Mouse (Mus musculus) heart, adult 2 months (tissue): ENCODE measurements at regions not wholly inside any gene's neighbourhood (a gene's known extent, or its start where the extent isn't known, plus 50 kb on each side); places are given as distances from the start of the nearest gene placed in this dataset.
"Not testable (repeated sequence)": the region's sequence is repeated elsewhere in the genome, so short reads cannot be mapped to it uniquely, and the experiment has no call there.

Experiments used
- DNase-seq, 2 experiments: peaks; one replicate each; pipeline ENCODE4 v3.0.0; 2021
- H3K27ac ChIP-seq: fragments of 200-600 bp; 2 replicates; pipeline ENCODE4 v1.8.1; 2022
- H3K27me3 ChIP-seq: fragments of 200-500 bp; 2 replicates; pipeline ENCODE4 v1.6.1; 2012; ENCODE audit warnings: mild to moderate bottlenecking, low read length, inconsistent platforms, mixed read lengths; ENCODE audit not compliant: control insufficient read depth, insufficient read depth
- H3K36me3 ChIP-seq: fragments of 200-500 bp; 2 replicates; pipeline ENCODE4 v1.6.1; 2012; ENCODE audit warnings: low read length, inconsistent platforms; ENCODE audit not compliant: control insufficient read depth, insufficient read depth
- H3K4me1 ChIP-seq: fragments of 200-500 bp; 2 replicates; pipeline ENCODE4 v1.6.1; 2011; ENCODE audit warnings: low read length; ENCODE audit not compliant: control insufficient read depth, insufficient read depth
- H3K4me3 ChIP-seq: fragments of 200-600 bp; 2 replicates; pipeline ENCODE4 v1.8.1; 2022
- H3K79me2 ChIP-seq: fragments of 200-500 bp; replicated peaks from 2 replicates; pipeline ENCODE4 v1.6.1; 2012; ENCODE audit warnings: mild to moderate bottlenecking, inconsistent platforms, low read length, moderate library complexity, mixed read lengths; ENCODE audit not compliant: control insufficient read depth, insufficient read depth
- H3K9ac ChIP-seq: fragments of 200-500 bp; 2 replicates; pipeline ENCODE4 v1.6.1; 2012; ENCODE audit warnings: low read depth, mild to moderate bottlenecking, control low read depth, inconsistent platforms, low read length, mixed read lengths
- CTCF ChIP-seq: fragments of 200-600 bp; IDR thresholded peaks from 2 replicates; pipeline ENCODE4 v1.8.1; 2022; ENCODE audit warnings: antibody characterized with exemption, mild to moderate bottlenecking, moderate library complexity
- EP300 ChIP-seq: fragments of 200-500 bp; IDR thresholded peaks from 2 replicates; pipeline ENCODE4 v1.6.1; 2011; ENCODE audit warnings: low read depth, low read length, control low read depth; ENCODE audit not compliant: insufficient read depth
- POLR2A ChIP-seq: fragments of 200-500 bp; IDR thresholded peaks from 2 replicates; pipeline ENCODE4 v1.6.1; 2011; ENCODE audit warnings: mild to moderate bottlenecking, low read depth, low read length, control low read depth; ENCODE audit not compliant: insufficient read depth
- WGBS: fragments of 180-500 bp; shearing (Covaris S2); methylation state at CpG from one replicate; pipeline ENCODE4 v1.1.7; 2018; 5-methylcytosine and 5-hydroxymethylcytosine counted together
- intact Hi-C: fragments of 180-260 bp; cut with DNase I; formaldehyde crosslinking; loops from one replicate; pipeline ENCODE4 v1.15.1; 2025

GRCm38 (mm10) chr5:149873482-149874002 is 144.9 kb upstream of the Rxfp2 start:
- Histone ChIP-seq H3K79me2 (no peaks in the 10 kb centered on the region), H3K4me3 (no peak overlapping the region), H3K27ac (no peak overlapping the region), H3K4me1 (no peaks in the 10 kb centered on the region), H3K36me3 (no peaks in the 10 kb centered on the region), H3K9ac (no peak overlapping the region), H3K27me3 (no peaks in the 10 kb centered on the region)
- WGBS: 52% methylated on average over 9 of the region's 9 CpGs
- DNase-seq: no peak
- intact Hi-C loops: no loop called here
- no peak for TF ChIP-seq EP300
- TF ChIP-seq POLR2A: no peak
- TF ChIP-seq CTCF: no peak

GRCm38 (mm10) chr5:149874342-149874741 is 144.1 kb upstream of the Rxfp2 start:
- H3K27me3 ChIP-seq: no peaks in the 10 kb centered on the region
- H3K4me3 ChIP-seq: no peak overlapping the region
- no peaks in the 10 kb centered on the region for H3K36me3 ChIP-seq
- no peaks in the 10 kb centered on the region for H3K79me2 ChIP-seq
- no peak overlapping the region for H3K27ac ChIP-seq
- TF ChIP-seq EP300: no peak
- no peak for TF ChIP-seq POLR2A
- peak; percentile 42 for TF ChIP-seq CTCF
- H3K9ac ChIP-seq: no peak overlapping the region
- intact Hi-C loops: no loop called here
- DNase-seq: no peak
- H3K4me1 ChIP-seq: no peaks in the 10 kb centered on the region
- 89% methylated on average over 2 of the region's 2 CpGs for WGBS

GRCm38 (mm10) chr5:149892453-149892852 is 126.0 kb upstream of the Rxfp2 start:
- intact Hi-C loops, H3K4me3 ChIP-seq, DNase-seq, H3K79me2 ChIP-seq, H3K36me3 ChIP-seq, H3K4me1 ChIP-seq, H3K9ac ChIP-seq, H3K27me3 ChIP-seq: not testable (repeated sequence)
- peak overlapping the region; percentile 4 for H3K27ac ChIP-seq

DNA sequence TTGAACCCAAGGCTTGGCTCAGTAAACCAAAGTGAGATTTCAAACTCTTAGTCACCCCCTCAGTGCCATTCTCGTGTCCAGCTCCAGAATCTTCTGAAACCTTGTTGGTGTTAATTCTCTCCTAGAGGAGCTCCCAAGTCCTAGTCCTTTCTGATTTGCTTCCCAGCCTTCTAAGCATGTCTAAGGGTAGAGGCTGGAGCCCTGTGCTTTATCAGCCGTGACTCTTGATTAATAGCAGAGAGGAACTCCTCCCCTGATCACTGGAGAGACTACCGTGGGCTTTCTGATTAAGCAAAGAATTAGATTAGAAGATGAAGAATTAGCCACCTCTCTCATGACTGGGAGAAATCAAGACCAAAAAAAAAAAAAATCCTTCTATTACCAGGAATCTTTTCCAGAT is 111.5 kb upstream of the Rxfp2 start:
- H3K36me3 ChIP-seq: 0 out of 2 replicates have a peak, but pooled peaks cover 2% of the 10 kb centered on the region
- no peak overlapping the region for H3K27ac ChIP-seq
- no peaks in the 10 kb centered on the region for H3K27me3 ChIP-seq
- H3K4me1 ChIP-seq: peaks cover 6% of the 10 kb centered on the region; the same call in 1 of the 2 replicates
- H3K4me3 ChIP-seq: no peak overlapping the region
- WGBS: 61% methylated on average over 3 of the region's 3 CpGs
- no peak for TF ChIP-seq EP300
- no peak for TF ChIP-seq CTCF
- TF ChIP-seq POLR2A: no peak
- DNase-seq: no peak
- H3K9ac ChIP-seq: no peak overlapping the region
- intact Hi-C loops: no loop called here
- H3K79me2 ChIP-seq: no peaks in the 10 kb centered on the region

DNA sequence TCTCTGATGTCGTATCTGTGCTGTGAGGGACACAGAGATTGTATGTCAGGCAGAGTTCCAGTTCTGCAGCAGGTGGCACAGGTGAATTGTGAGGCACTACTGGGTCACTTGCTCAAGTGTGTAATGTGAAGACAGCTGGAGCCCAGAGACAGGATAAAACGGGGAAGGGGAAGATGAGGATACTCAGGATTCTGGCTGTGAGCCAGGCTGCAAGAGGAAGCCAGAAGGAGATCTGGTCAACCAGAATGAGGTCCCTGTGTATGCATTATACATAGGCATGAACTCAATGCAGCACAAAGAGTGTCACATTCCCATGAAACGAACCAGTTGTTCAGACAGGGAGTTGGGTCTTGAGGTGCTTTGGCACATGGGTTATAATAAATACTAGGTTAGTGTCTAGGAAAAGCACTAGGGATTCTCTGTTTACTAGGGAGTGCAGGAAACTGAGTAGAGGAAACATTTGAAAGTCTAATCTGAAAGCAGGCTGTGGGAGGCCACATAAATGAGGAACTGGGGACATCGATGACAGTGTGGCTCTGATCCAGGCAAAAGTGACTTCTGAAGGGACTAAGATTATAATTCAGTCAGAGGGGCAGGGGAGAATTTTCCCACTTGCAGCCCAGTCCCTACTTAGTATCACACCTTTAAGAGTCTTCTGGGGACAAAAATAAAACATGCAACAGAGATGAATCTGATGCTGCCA is 109.9 kb upstream of the Rxfp2 start:
- peak overlapping the region; percentile 62 for H3K27ac ChIP-seq
- intact Hi-C loops: no loop called here
- peaks cover 6% of the 10 kb centered on the region; the same call in 1 of the 2 replicates for H3K4me1 ChIP-seq
- H3K79me2 ChIP-seq: no peaks in the 10 kb centered on the region
- H3K36me3 ChIP-seq: 0 out of 2 replicates have a peak, but pooled peaks cover 2% of the 10 kb centered on the region
- WGBS: 25% methylated on average over 4 of the region's 4 CpGs
- no peak overlapping the region for H3K4me3 ChIP-seq
- H3K27me3 ChIP-seq: no peaks in the 10 kb centered on the region
- peak; percentile 4 to 20 for DNase-seq
- H3K9ac ChIP-seq: no peak overlapping the region
- TF ChIP-seq CTCF: no peak
- no peak for TF ChIP-seq EP300
- TF ChIP-seq POLR2A: no peak

DNA sequence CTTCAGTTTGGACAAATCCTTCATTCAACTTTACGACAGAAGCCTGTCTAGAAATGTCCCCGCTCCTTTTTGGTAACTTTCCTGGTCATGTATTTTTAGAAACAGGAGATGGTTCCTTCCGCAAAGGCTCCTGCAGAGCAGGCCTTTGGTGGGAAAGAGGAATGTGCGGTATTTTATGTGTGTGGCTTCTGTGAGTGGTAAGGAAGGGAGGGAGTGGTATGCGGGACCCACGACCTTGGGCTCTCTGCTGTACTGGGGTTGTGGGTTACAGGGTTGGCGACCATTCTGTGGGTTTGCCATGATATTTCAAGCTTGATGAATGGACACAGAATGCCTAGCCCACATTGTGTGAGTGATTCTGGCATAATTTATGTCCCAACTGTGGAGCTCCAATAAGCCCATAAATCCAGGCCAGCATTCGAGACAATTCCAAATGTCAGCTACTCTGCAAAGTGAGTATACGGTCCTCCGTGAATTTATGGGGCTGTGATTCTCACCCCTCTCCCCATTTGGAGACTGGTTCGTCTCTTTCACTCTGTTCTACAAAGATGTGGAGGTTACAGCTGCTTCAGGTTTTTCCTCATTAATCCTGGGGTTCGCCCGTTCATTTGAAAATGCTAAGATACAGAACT is 109.3 kb upstream of the Rxfp2 start:
- 39% methylated on average over 13 of the region's 13 CpGs for WGBS
- TF ChIP-seq POLR2A: no peak
- TF ChIP-seq CTCF: no peak
- no peak for TF ChIP-seq EP300
- intact Hi-C loops: no loop called here

More for the DNA sequence above, 109.3 kb upstream of the Rxfp2 start:
- Histone ChIP-seq H3K4me1 (peaks cover 6% of the 10 kb centered on the region; the same call in 1 of the 2 replicates), H3K79me2 (no peaks in the 10 kb centered on the region), H3K4me3 (no peak overlapping the region), H3K27me3 (no peaks in the 10 kb centered on the region), H3K9ac (no peak overlapping the region), H3K27ac (peak overlapping the region; percentile 62), H3K36me3 (0 out of 2 replicates have a peak, but pooled peaks cover 2% of the 10 kb centered on the region)
- DNase-seq: peak in 1 of 2 experiments; percentile 19
